Mouse (Mus musculus): ENCODE results near the gene Ttc7b.

The Ttc7b gene

DNA sequence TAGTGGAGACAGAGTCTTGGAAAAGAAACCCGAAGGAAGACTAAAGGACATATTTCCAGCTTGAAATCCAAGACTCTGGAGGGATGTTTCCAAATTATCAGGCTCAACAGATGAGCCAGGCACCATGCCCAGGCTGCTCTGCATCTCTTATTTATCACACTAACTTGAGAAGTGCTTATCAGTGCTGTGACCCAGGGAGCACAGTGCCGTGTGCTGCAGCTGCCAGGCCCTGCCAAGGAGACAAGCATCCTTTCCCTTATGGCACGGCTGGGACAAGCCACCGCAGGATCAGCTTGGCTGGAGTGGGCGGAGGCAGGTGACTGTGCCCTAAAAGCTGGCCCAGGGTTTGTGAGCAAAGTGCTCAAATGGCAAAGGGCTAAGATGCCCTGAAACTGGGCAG lies 184.4 kb downstream of the Ttc7b start:
- no peak for DNase-seq (ENCODE audit: low spot score in 2 of 2)

DNA sequence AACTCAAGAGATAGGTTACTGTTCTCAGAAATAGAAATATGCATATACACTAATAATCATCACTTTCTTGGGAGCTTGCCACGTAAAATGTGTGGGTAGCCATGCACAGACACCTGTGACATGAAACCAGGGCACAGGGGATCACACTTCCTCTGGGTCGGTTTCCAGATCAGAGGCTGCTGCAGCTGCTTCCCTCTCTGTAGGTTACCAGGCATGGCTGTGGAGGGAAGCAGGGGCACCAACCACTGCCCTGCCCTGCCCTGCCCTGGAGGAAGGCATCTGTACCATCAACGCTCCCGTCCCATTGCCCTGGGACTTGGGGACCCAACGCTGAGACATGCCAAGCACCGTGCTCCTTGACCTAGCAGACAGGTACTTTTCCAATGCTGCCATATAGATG lies 188.8 kb downstream of the Ttc7b start:
- DNase-seq (ENCODE audit: low spot score in 2 of 2): no peak

- DNase-seq (ENCODE audit: low spot score in 2 of 2): no peak
Observed at GRCm38 (mm10) chr12:100330234-100330633, 190.4 kb downstream of the Ttc7b start.

DNA sequence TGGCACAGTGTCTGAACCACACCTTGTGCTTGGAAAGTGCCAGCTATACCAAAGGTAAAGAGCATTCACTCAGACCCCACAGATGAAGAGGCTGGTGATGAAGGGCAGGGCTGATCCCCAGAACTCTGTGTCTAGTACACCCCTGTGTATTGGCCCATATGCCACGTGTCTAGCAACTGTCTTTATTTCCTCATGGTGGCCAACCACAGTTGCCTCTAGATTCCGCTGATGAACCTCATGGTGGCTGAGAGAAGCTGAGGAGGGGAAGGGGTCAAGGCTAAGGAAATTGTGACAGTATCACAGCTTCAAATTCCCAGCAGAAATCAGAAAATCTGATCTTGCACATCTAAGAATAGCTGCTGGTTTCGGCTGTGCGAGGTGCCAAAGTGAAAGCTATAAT lies 191.6 kb downstream of the Ttc7b start:
- no peak for DNase-seq (ENCODE audit: low spot score in 2 of 2)

DNA sequence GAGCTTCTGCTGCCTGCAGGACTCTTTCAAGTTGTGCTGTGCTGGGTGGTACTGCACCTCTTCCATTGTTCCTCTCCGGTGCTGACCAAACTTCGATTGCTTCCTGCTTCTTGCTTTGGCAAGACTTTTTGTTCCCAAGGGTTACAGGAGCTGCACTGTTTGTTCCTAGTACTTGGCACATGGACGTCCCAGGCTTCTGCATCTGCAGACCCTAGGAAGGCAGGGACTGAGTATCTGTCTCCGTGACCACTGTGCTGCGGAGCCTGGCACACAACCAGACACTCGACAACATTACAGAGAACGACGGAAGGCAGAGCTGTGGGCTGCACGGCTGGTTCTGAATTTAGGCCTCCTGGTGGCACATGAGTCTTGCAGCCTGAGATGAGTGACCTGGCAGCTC lies 192.1 kb downstream of the Ttc7b start:
- DNase-seq (ENCODE audit: low spot score in 2 of 2): peak in 1 of 2 experiments; percentile 73

DNA sequence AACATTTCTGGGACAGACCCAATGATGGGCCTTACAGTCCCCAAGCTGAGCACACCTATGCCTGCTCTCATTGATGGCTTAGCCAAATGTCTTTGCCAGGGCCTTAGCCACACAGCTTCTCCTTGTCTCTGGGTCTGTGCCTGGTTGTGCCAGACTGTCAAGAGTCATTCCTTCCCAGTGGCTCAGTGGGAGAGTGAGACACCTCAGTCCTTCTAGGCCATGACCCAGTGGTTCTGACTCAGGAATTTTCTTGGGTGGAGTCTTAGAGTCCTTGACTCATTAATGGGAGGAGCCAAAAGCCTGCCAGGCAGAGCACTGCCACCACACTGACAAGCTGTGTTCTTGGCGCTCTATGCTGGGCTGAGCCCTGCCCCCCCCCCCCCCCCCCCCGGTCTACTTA lies 193.9 kb downstream of the Ttc7b start:
- DNase-seq (ENCODE audit: low spot score in 2 of 2): no peak

- no peak for DNase-seq (ENCODE audit: low spot score in 2 of 2)
Observed at GRCm38 (mm10) chr12:100325618-100326017, 195.0 kb downstream of the Ttc7b start.

GRCm38 (mm10) chr12:100325212-100325611 lies 195.4 kb downstream of the Ttc7b start:
- DNase-seq (ENCODE audit: low spot score in 2 of 2): no peak

GRCm38 (mm10) chr12:100323641-100324040 lies 197.0 kb downstream of the Ttc7b start:
- no peak for DNase-seq (ENCODE audit: low spot score in 2 of 2)

- DNase-seq (ENCODE audit: low spot score in 2 of 2): peak in 1 of 2 experiments; percentile 27
Observed at GRCm38 (mm10) chr12:100322225-100322624, 198.4 kb downstream of the Ttc7b start.

GRCm38 (mm10) chr12:100321545-100321944 lies 199.1 kb downstream of the Ttc7b start:
- DNase-seq (ENCODE audit: low spot score in 2 of 2): no peak

DNA sequence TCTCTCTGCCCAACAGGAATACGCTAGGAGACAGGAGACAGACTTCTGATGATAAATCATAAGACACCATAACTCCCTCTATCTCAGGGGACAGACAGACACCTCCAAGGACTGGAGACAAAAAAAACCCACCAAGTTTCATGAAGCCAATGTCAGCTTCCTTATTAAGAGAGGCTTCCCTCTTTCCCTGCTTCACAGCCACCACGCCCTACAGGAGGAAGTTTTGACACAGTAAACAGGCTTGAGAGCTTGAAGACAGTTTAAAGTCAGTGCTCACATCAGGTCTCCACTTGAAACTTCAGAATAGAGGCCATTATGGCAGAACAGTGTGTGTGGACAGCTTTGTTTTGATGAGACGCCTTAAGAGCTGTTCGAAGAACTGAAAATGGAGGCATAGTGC lies 200.9 kb downstream of the Ttc7b start:
- no peak for DNase-seq (ENCODE audit: low spot score in 2 of 2)

- DNase-seq (ENCODE audit: low spot score in 2 of 2): no peak
Observed at GRCm38 (mm10) chr12:100317936-100318335, 202.7 kb downstream of the Ttc7b start.

DNA sequence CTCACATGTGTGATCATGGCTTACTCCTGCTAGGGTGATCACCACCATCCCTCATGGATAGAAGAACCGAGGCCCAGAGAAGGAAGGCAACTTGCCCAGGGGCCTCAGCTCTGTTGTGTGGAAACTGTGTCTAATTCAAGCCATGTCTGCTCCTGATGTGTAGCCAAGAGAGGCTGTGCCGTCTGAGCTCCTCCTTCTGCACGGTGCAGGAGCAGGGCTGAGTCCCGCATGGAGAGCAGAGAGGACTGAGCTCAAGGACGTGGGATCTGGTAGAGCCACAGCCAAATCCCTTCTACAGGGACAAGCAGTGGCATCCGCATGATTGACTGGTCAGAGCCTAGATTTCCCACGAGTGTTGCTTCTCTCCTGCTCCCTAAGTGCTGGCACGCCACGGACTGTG lies 204.5 kb downstream of the Ttc7b start:
- no peak for DNase-seq (ENCODE audit: low spot score in 2 of 2)

DNA sequence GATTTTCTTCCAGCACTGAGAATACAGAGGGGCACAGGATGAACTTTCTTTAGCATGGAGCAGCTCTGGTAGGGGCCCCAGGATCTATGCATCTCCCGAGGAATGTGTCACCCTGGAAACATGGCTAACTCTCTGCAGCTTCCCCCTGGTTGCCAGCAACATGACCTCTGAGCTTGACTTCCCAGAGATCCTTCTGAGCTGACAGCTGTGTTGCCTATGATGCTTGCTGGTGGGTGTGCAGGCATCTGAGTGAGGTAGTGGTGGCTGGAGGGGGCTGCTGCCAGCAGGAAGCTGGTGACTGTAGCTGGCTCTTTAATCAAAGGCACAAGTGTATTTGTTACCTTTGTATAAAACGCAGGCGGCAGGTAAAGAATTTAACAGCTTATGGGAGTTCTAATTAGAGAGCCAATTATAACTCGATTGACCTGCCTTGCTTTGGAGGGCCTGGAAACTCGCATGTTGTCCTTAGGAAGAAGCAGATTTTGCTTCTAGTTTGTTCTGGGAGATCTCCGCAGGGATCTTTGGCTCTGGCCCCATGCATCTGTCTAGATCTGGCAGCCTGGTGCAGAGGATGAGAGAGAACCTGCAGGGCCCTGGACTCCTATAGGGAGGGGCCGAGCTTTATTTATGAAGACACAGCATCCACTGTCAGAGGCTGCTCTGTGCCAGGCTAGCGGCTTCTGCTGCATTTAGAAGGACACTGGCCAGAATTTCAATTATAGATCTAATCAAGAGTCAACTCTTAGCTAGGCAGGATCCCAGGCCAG lies 205.3 kb downstream of the Ttc7b start:
- DNase-seq (ENCODE audit: low spot score in 2 of 2): no peak

DNA sequence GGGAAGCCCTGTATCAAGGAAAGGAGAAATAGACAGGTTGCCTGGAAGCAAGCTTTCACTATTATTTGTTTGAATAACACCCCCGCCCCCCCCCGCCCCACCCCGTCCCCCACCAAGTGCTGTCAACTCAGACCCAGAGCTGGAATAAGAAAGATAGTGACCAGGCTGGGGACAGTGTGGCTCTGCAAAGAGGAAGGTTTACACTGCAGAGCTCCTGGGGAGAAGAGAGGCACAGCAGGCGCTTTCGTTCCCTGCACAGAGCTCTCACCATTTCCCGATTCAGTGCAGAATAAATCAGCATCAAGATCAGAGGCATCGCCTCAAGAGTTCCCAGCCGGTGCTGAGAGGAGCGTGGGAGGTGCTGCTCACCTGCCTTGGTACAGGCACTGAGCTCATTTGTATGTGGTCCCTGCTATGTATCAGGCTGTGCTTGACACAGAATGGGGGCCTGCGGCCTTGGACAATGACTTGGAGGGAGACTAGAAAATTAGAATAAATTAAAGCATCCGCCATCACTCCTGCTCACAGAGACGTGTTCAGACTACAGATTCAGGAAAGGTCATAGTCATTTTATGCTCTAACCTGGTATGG lies 206.7 kb downstream of the Ttc7b start:
- no peak for DNase-seq (ENCODE audit: low spot score in 2 of 2)

- no peak for DNase-seq (ENCODE audit: low spot score in 2 of 2)
Observed at GRCm38 (mm10) chr12:100313209-100313608, 207.4 kb downstream of the Ttc7b start.

DNA sequence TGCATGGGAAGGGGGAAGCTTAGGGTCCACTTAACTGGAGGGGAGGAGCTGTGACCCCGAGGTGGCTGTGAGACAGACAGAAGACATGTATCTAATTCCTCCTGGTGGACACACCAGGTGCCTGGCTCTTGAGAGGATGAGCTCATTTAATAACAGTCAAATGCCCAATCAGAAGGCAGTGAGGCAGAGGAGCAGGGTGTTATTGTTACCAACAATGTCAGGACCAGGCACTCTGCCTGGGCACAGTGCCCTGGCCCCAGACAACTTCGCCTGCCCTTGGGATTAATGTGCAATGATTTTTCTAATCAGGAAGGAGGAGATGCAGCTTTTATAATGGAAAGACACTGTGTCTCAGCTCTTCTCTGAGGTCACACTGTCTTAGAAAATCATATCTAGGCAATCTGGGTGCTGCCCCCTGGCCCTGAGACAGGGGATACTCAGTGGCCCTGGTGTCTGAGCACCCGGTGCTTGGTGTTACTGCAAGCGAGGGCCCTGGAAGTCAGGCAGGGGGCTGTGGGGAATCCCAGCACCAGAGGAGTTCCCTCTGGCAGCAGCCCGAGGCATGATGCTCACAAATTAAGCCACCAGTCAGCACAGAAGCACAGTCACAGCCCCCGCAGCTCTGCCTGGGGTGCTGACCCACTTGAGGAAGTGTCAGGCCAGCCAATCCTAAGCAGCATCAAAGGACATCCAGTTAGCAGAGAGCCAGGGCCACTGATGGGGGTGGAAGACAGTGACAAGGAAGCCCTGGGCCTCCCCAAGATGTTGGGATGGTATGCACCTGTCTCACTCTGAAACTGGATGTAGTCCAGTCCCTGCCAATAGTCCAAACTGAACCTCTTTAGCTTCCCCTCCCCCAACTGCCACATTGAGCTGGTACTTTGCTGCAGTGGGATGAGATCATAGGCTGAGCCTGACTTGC lies 209.9 kb downstream of the Ttc7b start:
- DNase-seq (ENCODE audit: low spot score in 2 of 2): no peak

DNA sequence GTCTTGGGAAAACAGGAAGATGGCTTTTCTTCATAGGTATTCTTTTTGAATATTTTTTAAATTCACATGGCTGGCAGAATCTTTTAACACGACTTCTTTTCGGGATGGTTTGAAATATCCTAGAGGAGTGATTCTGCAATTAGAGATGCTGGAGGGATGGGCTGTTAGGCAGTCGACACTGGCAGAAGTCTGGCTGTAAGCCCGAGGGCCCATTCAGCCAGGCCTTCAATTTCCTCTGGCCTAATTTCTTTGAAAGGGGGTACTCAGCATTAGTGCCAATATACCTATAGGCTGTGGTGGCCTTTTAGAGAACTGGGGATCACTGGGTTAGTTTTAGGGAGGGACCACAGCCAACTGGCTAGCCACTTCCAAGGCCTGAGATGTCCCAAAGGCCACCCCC lies 211.4 kb downstream of the Ttc7b start:
- DNase-seq (ENCODE audit: low spot score in 2 of 2): no peak

GRCm38 (mm10) chr12:100307501-100308260 lies 212.9 kb downstream of the Ttc7b start:
- DNase-seq (ENCODE audit: low spot score in 2 of 2): peak; percentile 56 to 75

GRCm38 (mm10) chr12:100306336-100306735 lies 214.3 kb downstream of the Ttc7b start:
- no peak for DNase-seq (ENCODE audit: low spot score in 2 of 2)

All from heart, adult 9 months (tissue).